Mouse (Mus musculus) cortical plate, adult 2 months (tissue): ENCODE data around the gene Irf8.

Source experiments
- CTCF ChIP-seq: fragments of 200-500 bp; IDR thresholded peaks from 2 replicates; pipeline ENCODE4 v1.5.1; 2011; ENCODE audit warnings: mild to moderate bottlenecking, control low read depth, low read length; ENCODE audit not compliant: insufficient read depth; ENCODE audit errors: extremely low read depth
- POLR2A ChIP-seq: fragments of 200-500 bp; IDR thresholded peaks from 2 replicates; pipeline ENCODE4 v1.6.1; 2011; ENCODE audit warnings: mild to moderate bottlenecking, low read length, control low read depth; ENCODE audit not compliant: insufficient read depth; ENCODE audit errors: extremely low read depth

DNA sequence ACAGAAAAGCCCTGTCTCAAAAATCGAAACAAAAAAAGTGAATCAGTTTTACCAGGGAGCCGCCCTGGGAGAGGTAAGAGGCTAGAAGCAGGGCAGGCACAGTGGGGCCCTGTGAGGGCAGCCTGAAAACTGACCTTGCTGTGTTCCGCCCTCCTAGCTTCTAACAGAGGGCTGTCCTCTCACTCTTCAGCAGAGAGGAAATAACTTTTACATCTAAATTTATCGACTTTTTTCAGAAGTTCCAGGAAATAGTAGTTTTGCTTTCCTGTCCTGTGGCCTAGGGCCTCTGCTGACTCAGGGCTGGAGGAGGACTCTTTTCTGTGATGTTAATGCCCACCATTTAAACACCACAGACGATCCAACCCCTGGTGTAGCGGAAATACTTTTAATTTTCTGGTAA is 21.0 kb upstream of the Irf8 start:
- TF ChIP-seq POLR2A: no peak
- no peak for TF ChIP-seq CTCF
